8 mouse cellular contexts compared by ENCODE assay signal in the genomic region with DNA sequence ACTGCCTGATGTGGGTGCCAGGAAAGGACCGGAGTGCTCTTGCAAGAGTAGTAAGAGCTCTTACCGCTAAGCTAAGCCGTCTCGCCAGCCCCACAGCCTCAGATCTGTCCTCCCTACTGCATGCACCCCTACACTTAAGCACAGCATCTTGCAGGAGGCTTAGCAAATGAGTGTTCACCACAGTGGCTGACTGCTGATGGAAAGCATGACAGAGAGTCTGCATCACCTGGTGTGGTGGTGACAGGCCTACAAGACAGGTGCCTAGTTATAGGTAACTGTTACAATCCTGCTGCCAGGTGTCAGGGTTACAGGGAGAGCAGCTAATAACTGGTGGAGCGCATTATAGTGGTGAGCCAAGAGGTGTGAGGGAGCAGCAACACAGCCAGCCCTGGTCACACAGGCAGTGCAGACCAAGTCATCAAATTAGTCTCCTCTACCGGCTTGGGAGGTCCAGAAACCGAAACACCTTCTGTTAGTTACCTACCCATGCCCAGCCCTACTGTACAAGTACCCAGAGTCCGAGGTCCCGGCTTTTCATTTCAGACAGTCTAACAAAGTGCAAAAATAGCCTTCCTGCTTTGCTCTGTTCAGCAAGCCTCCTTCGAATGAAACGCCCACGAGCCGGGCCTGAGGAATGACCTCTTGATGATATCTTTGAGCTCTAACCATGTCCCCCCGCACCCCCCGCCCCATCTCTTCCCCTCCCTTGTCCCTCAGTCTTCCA. TPM values are rescaled to one million over a fixed set of nuclear protein-coding genes. Genes with fewer than 3 reads are reported as not detected.
A peak's percentile ranks its signal among the peaks of the same experiment; 100 is the strongest.
DNase-seq lines count a peak whose midpoint lies in the region; ATAC-seq and TF ChIP-seq lines count a peak whose summit lies in the region.

No protein-coding gene starts in this region.

- no peaks in the 10 kb centered on the region for H3K9me3 ChIP-seq in hindbrain, embryonic 15.5 days

- no peak for TF ChIP-seq POLR2A in bone marrow, adult 2 months (IDR thresholded peaks at IDR 0.05; ENCODE audit: borderline replicate concordance, control insufficient read depth, low read depth, low read length)

- no peaks in the 10 kb centered on the region for H3K36me3 ChIP-seq in hindbrain, embryonic 15.5 days
- no peaks in the 10 kb centered on the region for H3K36me3 ChIP-seq in macrophage (ENCODE audit: inconsistent target)

- peak overlapping the region; percentile 95 for H3K9ac ChIP-seq in hindbrain, embryonic 15.5 days

- peak overlapping the region; percentile 91 for H3K4me3 ChIP-seq in gastrocnemius, adult 2 months
- H3K4me3 ChIP-seq in bone marrow, adult 2 months (replicated peaks; ENCODE audit: control insufficient read depth, low read depth, low read length), result peak overlapping the region; percentile 40
- H3K4me3 ChIP-seq in hindbrain, embryonic 15.5 days, result peak overlapping the region; percentile 74
- H3K4me3 ChIP-seq in macrophage (ENCODE audit: inconsistent target), result peak overlapping the region; percentile 74

- 25% methylated on average over 15 of the region's 15 CpGs for WGBS in bone marrow, adult 2 months
- 8% methylated on average over 15 of the region's 15 CpGs for WGBS in hindbrain, embryonic 15.5 days
- 35% methylated on average over 14 of the region's 15 CpGs for WGBS in macrophage (ENCODE audit: missing documents)

- TF ChIP-seq CTCF in gastrocnemius, adult 2 months (IDR thresholded peaks at IDR 0.05), result no peak
- no peak for TF ChIP-seq CTCF in bone marrow, adult 2 months (IDR thresholded peaks at IDR 0.05; ENCODE audit: control insufficient read depth, insufficient read depth, low read length)

- no peak for DNase-seq in gastrocnemius, adult 2 months
- DNase-seq in gastrocnemius, postnatal 10 days, result no peak
- no peak for DNase-seq in frontal cortex, postnatal 10 days (ENCODE audit: low spot score in 2 of 2)
- no peak for DNase-seq in cerebellum, postnatal 14 days
- no peak for DNase-seq in embryo, embryonic 9.5 days (ENCODE audit: extremely low spot score)

- H3K27ac ChIP-seq in gastrocnemius, adult 2 months, result peak overlapping the region; percentile 89
- no peak overlapping the region for H3K27ac ChIP-seq in bone marrow, adult 2 months (ENCODE audit: control insufficient read depth, insufficient read depth, low read depth, low read length, poor library complexity)
- peak overlapping the region; percentile 94 for H3K27ac ChIP-seq in hindbrain, embryonic 15.5 days (replicated peaks)
- H3K27ac ChIP-seq in macrophage, result peak overlapping the region; percentile 83

- no peaks in the 10 kb centered on the region for H3K27me3 ChIP-seq in hindbrain, embryonic 15.5 days

- ATAC-seq in hindbrain, embryonic 15.5 days (ENCODE audit: low FRiP score, low read depth), result peak; percentile 36

- intact Hi-C loops in gastrocnemius, adult 2 months (cut with DNase I), result no loop called here

- H3K79me2 ChIP-seq in macrophage (ENCODE audit: inconsistent target), result peaks cover 54% of the 10 kb centered on the region

- H3K4me1 ChIP-seq in bone marrow, adult 2 months (ENCODE audit: control insufficient read depth, insufficient read depth, low read length), result peaks cover 3% of the 10 kb centered on the region
- peaks cover 53% of the 10 kb centered on the region for H3K4me1 ChIP-seq in hindbrain, embryonic 15.5 days (replicated peaks)

- H3K4me2 ChIP-seq in hindbrain, embryonic 15.5 days, result peak overlapping the region; percentile 93

RNA-seq across cellular contexts. Expression of a gene that starts 0.8 kb away (rescaled TPM):
- total RNA-seq in gastrocnemius, adult 2 months (2021), result 1 to 10 TPM; 4.8 to 7.2 TPM
- total RNA-seq in gastrocnemius, postnatal 10 days (2021), result 10 to 100 TPM; 16.5 to 22.5 TPM
- polyA plus RNA-seq in bone marrow, adult 2 months (2011; ENCODE audit: insufficient read depth, insufficient read length, low replicate concordance, missing spikeins), result 2.1 and 9.9 TPM in 2 replicates
- polyA plus RNA-seq in hindbrain, embryonic 15.5 days (2015; fragmentation: Nextera tagmentation; extraction: Ambion mirVana), result 33.5 and 33.9 TPM in 2 replicates
- total RNA-seq in macrophage (2018; cell fraction: chromatin; rRNA removed), result 100 to 1,000 TPM in 13 of 26 experiments, 10 to 100 TPM in 13; 35.9 to 648 (median 91.5) TPM
- total RNA-seq in macrophage (2018; cell fraction: cytosol; rRNA removed), result 100 to 1,000 TPM in 14 of 26 experiments, 10 to 100 TPM in 12; 52.3 to 460 (median 164) TPM
- 100 to 1,000 TPM in 13 of 26 experiments, 10 to 100 TPM in 13; 39.2 to 371 (median 100) TPM for total RNA-seq in macrophage (2018; cell fraction: nucleus; rRNA removed)
- 117 to 240 TPM (median 185 TPM) in 3 replicates for polyA plus RNA-seq in macrophage (2018)

RNA-seq across cellular contexts. Expression of a gene that starts 28.1 kb away (rescaled TPM):
- total RNA-seq in gastrocnemius, adult 2 months (2021), result 1 to 10 TPM; 2.0 to 3.9 TPM
- total RNA-seq in gastrocnemius, postnatal 10 days (2021), result 10 to 100 TPM; 10.5 to 18.5 TPM
- polyA plus RNA-seq in bone marrow, adult 2 months (2011; ENCODE audit: insufficient read depth, insufficient read length, low replicate concordance, missing spikeins), result 2.5 and 3.2 TPM in 2 replicates
- 296 and 323 TPM in 2 replicates for polyA plus RNA-seq in hindbrain, embryonic 15.5 days (2015; fragmentation: Nextera tagmentation; extraction: Ambion mirVana)
- 10 to 100 TPM; 17.2 to 71.6 (median 25.6) TPM for total RNA-seq in macrophage (2018; cell fraction: chromatin; rRNA removed)
- total RNA-seq in macrophage (2018; cell fraction: cytosol; rRNA removed), result 10 to 100 TPM; 10.5 to 25.5 (median 16.1) TPM
- 10 to 100 TPM; 14.4 to 64.5 (median 22.2) TPM for total RNA-seq in macrophage (2018; cell fraction: nucleus; rRNA removed)
- 9.7 to 16.3 TPM (median 12.2 TPM) in 3 replicates for polyA plus RNA-seq in macrophage (2018)

Comparison
In these comparisons a context has a peak if more than half of its experiments do, and no peak if none do; other contexts are left out.
1. H3K4me3 ChIP-seq: peak in every context shown above with its lines; median percentile 91 in gastrocnemius, adult 2 months; 74 in hindbrain, embryonic 15.5 days; 74 in macrophage; 40 in bone marrow, adult 2 months.
2. RNA of a gene that starts 28.1 kb away (polyA plus RNA-seq): 296 to 323 TPM in hindbrain, embryonic 15.5 days; 9.7 to 16.3 TPM in macrophage and 2.5 to 3.2 TPM in bone marrow, adult 2 months; every median in the first group is over 10 times any median in the second.